Mouse (Mus musculus): ENCODE measurements around the gene Npy2r. TPM values are rescaled to one million over a fixed set of nuclear protein-coding genes. Genes with fewer than 3 reads are reported as not detected.

Gene Npy2r
- not detected in 2 replicates for polyA plus RNA-seq (2012; ENCODE audit: low replicate concordance)

GRCm38 (mm10) chr3:82547908-82548721 is at the start of gene Npy2r:
Gene Npy2r (minus strand): TSS chr3:82548084.

Other genes starting within 250 kb of the Npy2r start
- gene Map9, start 190.0 kb downstream of the Npy2r start, polyA plus RNA-seq (2012; ENCODE audit: low replicate concordance): not detected in 2 replicates

Measured in leukemia stem cell, adult 10-12 weeks (primary cell).